Mouse (Mus musculus) layer of hippocampus, adult 9-11 months (tissue): ENCODE measurements around the gene Mrpl18.
A peak's percentile ranks its signal among the peaks of the same experiment; 100 is the strongest.
"Not testable (repeated sequence)": the region's sequence is repeated elsewhere in the genome, so short reads cannot be mapped to it uniquely, and the experiment has no call there.

ENCODE experiments used
- DNase-seq: peaks from one replicate; pipeline ENCODE4 v3.0.0; 2022

Gene Mrpl18

GRCm38 (mm10) chr17:12909361-12910280 is 6.5 kb downstream of the Mrpl18 start, which contains the start of gene Pnldc1:
TSS of gene Pnldc1 (minus strand) at chr17:12910230.
- no peak for DNase-seq

GRCm38 (mm10) chr17:12906436-12906835 is 9.7 kb downstream of the Mrpl18 start:
- DNase-seq = no peak

- no peak for DNase-seq
These were observed 10.3 kb downstream of the Mrpl18 start for GRCm38 (mm10) chr17:12905810-12906209.

- DNase-seq = no peak
These were observed 11.8 kb downstream of the Mrpl18 start for GRCm38 (mm10) chr17:12904349-12904748.

- no peak for DNase-seq
These were observed 12.5 kb downstream of the Mrpl18 start for GRCm38 (mm10) chr17:12903372-12904333.

- DNase-seq = no peak
These were observed 13.9 kb downstream of the Mrpl18 start for GRCm38 (mm10) chr17:12902291-12902690.

- not testable (repeated sequence) for DNase-seq
These were observed 17.5 kb downstream of the Mrpl18 start for GRCm38 (mm10) chr17:12898607-12899006.

- DNase-seq = no peak
These were observed 18.5 kb downstream of the Mrpl18 start for GRCm38 (mm10) chr17:12897674-12898073.

- no peak for DNase-seq
These were observed 24.1 kb downstream of the Mrpl18 start for GRCm38 (mm10) chr17:12892033-12892432.

GRCm38 (mm10) chr17:12891054-12891453 is 25.1 kb downstream of the Mrpl18 start:
- no peak for DNase-seq

GRCm38 (mm10) chr17:12887021-12887775 is 28.9 kb downstream of the Mrpl18 start:
- DNase-seq = no peak

GRCm38 (mm10) chr17:12886620-12887019 is 29.5 kb downstream of the Mrpl18 start:
- DNase-seq = no peak

- no peak for DNase-seq
These were observed 34.9 kb downstream of the Mrpl18 start for GRCm38 (mm10) chr17:12881216-12881615.

- peak; percentile 77 for DNase-seq
These were observed 36.0 kb downstream of the Mrpl18 start for GRCm38 (mm10) chr17:12880178-12880577.

GRCm38 (mm10) chr17:12875734-12876133 is 40.4 kb downstream of the Mrpl18 start, which contains the start of gene Mrgprh:
TSS of gene Mrgprh (plus strand) at chr17:12876034.
- DNase-seq = no peak

- peak; percentile 78 for DNase-seq
These were observed 43.7 kb downstream of the Mrpl18 start for GRCm38 (mm10) chr17:12872275-12873028.

GRCm38 (mm10) chr17:12868640-12869039 is 47.5 kb downstream of the Mrpl18 start:
- DNase-seq = no peak

- no peak for DNase-seq
These were observed 48.1 kb downstream of the Mrpl18 start, which contains the start of gene Mas1 for GRCm38 (mm10) chr17:12868043-12868442. TSS of gene Mas1 (minus strand) at chr17:12868143.

GRCm38 (mm10) chr17:12866853-12867252 is 49.3 kb downstream of the Mrpl18 start:
- no peak for DNase-seq

- no peak for DNase-seq
These were observed 50.7 kb downstream of the Mrpl18 start for GRCm38 (mm10) chr17:12865407-12865806.

GRCm38 (mm10) chr17:12864111-12864510 is 52.0 kb downstream of the Mrpl18 start:
- DNase-seq = no peak
